Mouse (Mus musculus) heart, adult 2 months (tissue): Measurements from ENCODE around the gene Zmynd8. TPM values are rescaled to one million over a fixed set of nuclear protein-coding genes. Genes with fewer than 3 reads are reported as not detected.

Experiments
- DNase-seq, 2 experiments: peaks; one replicate each; pipeline ENCODE4 v3.0.0; 2021
- H3K27ac ChIP-seq: fragments of 200-600 bp; 2 replicates; pipeline ENCODE4 v1.8.1; 2022
- H3K27me3 ChIP-seq: fragments of 200-500 bp; 2 replicates; pipeline ENCODE4 v1.6.1; 2012; ENCODE audit warnings: mild to moderate bottlenecking, low read length, inconsistent platforms, mixed read lengths; ENCODE audit not compliant: control insufficient read depth, insufficient read depth
- H3K36me3 ChIP-seq: fragments of 200-500 bp; 2 replicates; pipeline ENCODE4 v1.6.1; 2012; ENCODE audit warnings: low read length, inconsistent platforms; ENCODE audit not compliant: control insufficient read depth, insufficient read depth
- H3K4me1 ChIP-seq: fragments of 200-500 bp; 2 replicates; pipeline ENCODE4 v1.6.1; 2011; ENCODE audit warnings: low read length; ENCODE audit not compliant: control insufficient read depth, insufficient read depth
- H3K4me3 ChIP-seq: fragments of 200-600 bp; 2 replicates; pipeline ENCODE4 v1.8.1; 2022
- H3K79me2 ChIP-seq: fragments of 200-500 bp; replicated peaks from 2 replicates; pipeline ENCODE4 v1.6.1; 2012; ENCODE audit warnings: mild to moderate bottlenecking, inconsistent platforms, low read length, moderate library complexity, mixed read lengths; ENCODE audit not compliant: control insufficient read depth, insufficient read depth
- H3K9ac ChIP-seq: fragments of 200-500 bp; 2 replicates; pipeline ENCODE4 v1.6.1; 2012; ENCODE audit warnings: low read depth, mild to moderate bottlenecking, control low read depth, inconsistent platforms, low read length, mixed read lengths
- CTCF ChIP-seq: fragments of 200-600 bp; IDR thresholded peaks from 2 replicates; pipeline ENCODE4 v1.8.1; 2022; ENCODE audit warnings: antibody characterized with exemption, mild to moderate bottlenecking, moderate library complexity
- EP300 ChIP-seq: fragments of 200-500 bp; IDR thresholded peaks from 2 replicates; pipeline ENCODE4 v1.6.1; 2011; ENCODE audit warnings: low read depth, low read length, control low read depth; ENCODE audit not compliant: insufficient read depth
- POLR2A ChIP-seq: fragments of 200-500 bp; IDR thresholded peaks from 2 replicates; pipeline ENCODE4 v1.6.1; 2011; ENCODE audit warnings: mild to moderate bottlenecking, low read depth, low read length, control low read depth; ENCODE audit not compliant: insufficient read depth
- WGBS: fragments of 180-500 bp; shearing (Covaris S2); methylation state at CpG from one replicate; pipeline ENCODE4 v1.1.7; 2018; 5-methylcytosine and 5-hydroxymethylcytosine counted together
- intact Hi-C: fragments of 180-260 bp; cut with DNase I; formaldehyde crosslinking; loops from one replicate; pipeline ENCODE4 v1.15.1; 2025
- polyA plus RNA-seq: library from polyadenylated mRNA; depleted of rRNA; stranded (reverse); fragments of >200 nt; gene quantifications from 2 replicates; pipeline ENCODE4 v1.2.3, GENCODE M21; 2012
- total RNA-seq, 2 experiments: library from RNA; stranded (reverse); gene quantifications; 2 replicates each; pipeline ENCODE4 v1.2.3; 2021

Gene Zmynd8
- total and polyA plus RNA-seq, 3 experiments, result 20.4 to 47.2 (median 44.4) TPM

DNA sequence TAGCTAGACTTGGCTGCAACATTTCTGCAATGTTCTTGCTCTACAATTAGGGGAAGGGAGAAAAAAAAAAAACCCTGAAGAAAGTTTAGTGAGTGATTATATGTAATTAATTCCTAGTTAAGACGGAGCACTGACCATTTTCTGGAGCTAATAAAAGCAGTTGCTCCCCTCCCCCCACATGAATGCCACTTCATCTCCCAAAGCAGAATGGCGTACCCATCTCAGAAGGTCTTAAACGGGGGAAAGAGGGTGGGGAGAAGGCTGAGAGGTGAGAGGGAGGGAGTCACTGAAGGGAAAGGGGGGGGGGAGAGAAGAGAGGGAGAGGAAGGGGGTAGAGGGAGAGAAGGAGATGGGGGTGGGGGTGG lies 17.6 kb downstream of the Zmynd8 start:
- peak overlapping the region; percentile 73 for H3K27ac ChIP-seq
- DNase-seq, result no peak
- peaks cover 4% of the 10 kb centered on the region; the same call in 1 of the 2 replicates for H3K79me2 ChIP-seq
- WGBS, result 15% methylated on average over 3 of the region's 3 CpGs
- peaks cover 66% of the 10 kb centered on the region for H3K4me1 ChIP-seq
- intact Hi-C loops, result no loop called here
- H3K27me3 ChIP-seq, result no peaks in the 10 kb centered on the region
- H3K4me3 ChIP-seq, result no peak overlapping the region
- TF ChIP-seq POLR2A (no peak), CTCF (no peak), EP300 (no peak)
- no peak overlapping the region for H3K9ac ChIP-seq
- H3K36me3 ChIP-seq, result peaks cover 42% of the 10 kb centered on the region

DNA sequence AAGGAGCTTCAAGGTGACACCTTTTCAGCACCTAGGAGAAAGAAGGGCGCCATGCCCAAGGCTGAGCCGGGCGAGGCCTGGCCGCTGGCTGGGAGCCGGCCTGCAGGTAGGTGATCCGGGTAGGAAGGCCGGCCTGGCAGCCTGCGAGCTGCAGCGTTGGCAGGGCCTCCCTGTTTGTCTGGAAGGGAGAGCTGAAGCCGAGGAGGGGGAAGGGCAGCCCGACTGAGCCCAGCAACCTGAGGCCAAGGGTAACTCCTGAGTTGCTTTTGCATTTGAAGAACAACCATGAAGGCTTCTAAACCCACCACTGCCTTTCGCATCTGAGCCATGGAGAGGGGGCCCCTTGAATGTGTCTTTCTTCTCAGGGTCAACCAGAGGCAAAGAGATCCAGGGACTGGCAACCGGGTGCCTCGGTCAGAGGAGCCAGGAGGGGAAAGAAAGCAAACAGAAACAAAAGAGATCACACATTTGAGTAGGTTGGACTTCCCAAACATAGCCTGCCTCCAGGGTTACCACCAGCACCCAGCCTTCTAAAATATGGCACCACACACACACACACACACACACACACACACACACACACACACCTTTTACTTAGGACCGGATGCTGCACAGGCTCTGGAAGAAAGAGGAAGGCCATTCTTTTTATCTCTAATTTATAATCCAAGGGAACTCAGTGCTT lies 18.2 kb downstream of the Zmynd8 start:
- Histone ChIP-seq H3K79me2 (peaks cover 4% of the 10 kb centered on the region; the same call in 1 of the 2 replicates), H3K27me3 (no peaks in the 10 kb centered on the region)

DNA sequence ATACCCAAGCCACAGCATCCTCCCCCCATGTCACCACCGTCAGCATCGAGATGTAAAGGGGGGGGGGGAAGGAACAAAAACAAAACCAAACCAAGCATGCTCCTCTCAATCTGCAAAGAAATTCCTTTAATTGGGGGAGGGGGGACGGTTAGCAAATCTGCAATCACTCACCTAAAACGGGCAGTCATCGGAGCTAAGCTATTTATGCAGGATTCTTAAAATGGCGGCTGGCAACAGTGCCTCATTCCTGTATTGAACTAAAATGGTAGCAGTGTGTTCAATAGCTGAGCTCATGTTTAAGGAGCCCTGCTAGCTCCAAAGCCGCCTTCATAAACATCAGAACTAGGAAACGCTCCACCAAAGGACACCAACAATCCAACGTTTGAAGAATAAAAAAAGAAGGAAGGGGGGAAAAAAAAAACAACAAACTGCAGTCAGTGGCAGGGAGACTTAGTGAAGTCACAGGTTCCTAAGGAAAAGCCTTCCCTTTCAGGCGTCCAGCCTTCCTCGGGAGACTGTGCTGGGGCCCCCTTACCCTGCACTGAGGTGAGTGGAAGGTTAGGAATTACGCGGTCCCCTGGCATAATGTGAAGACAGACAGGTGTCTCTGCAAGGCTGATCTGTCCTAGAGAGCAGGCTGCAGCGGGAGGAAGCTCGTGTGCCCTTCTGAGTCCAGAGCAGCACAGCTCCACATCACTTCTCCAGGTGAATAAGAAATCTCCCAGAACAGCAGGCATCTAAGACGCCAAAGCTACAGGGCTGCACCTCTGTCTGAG lies 19.2 kb downstream of the Zmynd8 start:
- no peak for DNase-seq
- intact Hi-C loops, result no loop called here
- peak overlapping the region; percentile 39 for H3K9ac ChIP-seq
- peaks cover 51% of the 10 kb centered on the region for H3K36me3 ChIP-seq
- no peak overlapping the region for H3K4me3 ChIP-seq
- TF ChIP-seq EP300 (no peak), CTCF (no peak), POLR2A (no peak)
- peaks cover 4% of the 10 kb centered on the region; the same call in 1 of the 2 replicates for H3K79me2 ChIP-seq
- H3K27me3 ChIP-seq, result no peaks in the 10 kb centered on the region
- WGBS, result 26% methylated on average over 16 of the region's 16 CpGs
- H3K27ac ChIP-seq, result peak overlapping the region; percentile 73
- peaks cover 62% of the 10 kb centered on the region for H3K4me1 ChIP-seq

More for the DNA sequence above, 18.2 kb downstream of the Zmynd8 start:
- WGBS, result 17% methylated on average over 15 of the region's 15 CpGs
- Histone ChIP-seq H3K27ac (peak overlapping the region; percentile 73), H3K4me3 (no peak overlapping the region), H3K9ac (peak overlapping the region; percentile 42), H3K36me3 (peaks cover 47% of the 10 kb centered on the region), H3K4me1 (peaks cover 62% of the 10 kb centered on the region)
- intact Hi-C loops, result no loop called here
- TF ChIP-seq CTCF (no peak), EP300 (peak; percentile 31; the same call in 1 of the 2 replicates), POLR2A (0 out of 2 replicates have a peak, but pooled peaks have one; percentile 14)
- DNase-seq, result peak; percentile 82 to 88

DNA sequence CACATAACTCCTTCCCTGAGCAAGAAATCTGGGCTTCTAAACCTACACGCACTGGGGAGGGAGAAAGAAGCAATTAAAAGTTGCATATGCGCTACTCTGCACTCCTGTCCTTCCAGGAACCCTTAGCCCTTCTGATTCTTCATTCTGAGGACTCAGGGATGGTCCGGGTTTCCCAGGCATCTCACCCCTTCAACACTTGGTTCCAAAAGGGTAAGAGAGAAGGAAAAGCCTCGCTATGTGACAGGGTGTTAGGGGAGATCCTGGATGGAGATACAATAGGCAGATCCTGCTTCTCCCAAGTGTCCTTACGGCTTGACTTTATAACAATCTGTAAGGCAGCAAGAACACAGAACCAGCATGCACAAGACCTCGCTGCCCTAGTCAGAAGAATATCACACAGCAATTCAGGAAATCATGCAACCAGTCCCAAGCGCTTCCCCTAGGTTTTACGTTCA lies 19.9 kb downstream of the Zmynd8 start:
- TF ChIP-seq EP300, result no peak
- Histone ChIP-seq H3K4me1 (peaks cover 64% of the 10 kb centered on the region), H3K4me3 (no peak overlapping the region; the same call in 1 of the 2 replicates), H3K9ac (peak overlapping the region; percentile 6), H3K36me3 (peaks cover 52% of the 10 kb centered on the region), H3K79me2 (peaks cover 4% of the 10 kb centered on the region; the same call in 1 of the 2 replicates), H3K27ac (peak overlapping the region; percentile 73), H3K27me3 (no peaks in the 10 kb centered on the region)
- 44% methylated on average over 8 of the region's 8 CpGs for WGBS
- intact Hi-C loops, result no loop called here
- no peak for DNase-seq

DNA sequence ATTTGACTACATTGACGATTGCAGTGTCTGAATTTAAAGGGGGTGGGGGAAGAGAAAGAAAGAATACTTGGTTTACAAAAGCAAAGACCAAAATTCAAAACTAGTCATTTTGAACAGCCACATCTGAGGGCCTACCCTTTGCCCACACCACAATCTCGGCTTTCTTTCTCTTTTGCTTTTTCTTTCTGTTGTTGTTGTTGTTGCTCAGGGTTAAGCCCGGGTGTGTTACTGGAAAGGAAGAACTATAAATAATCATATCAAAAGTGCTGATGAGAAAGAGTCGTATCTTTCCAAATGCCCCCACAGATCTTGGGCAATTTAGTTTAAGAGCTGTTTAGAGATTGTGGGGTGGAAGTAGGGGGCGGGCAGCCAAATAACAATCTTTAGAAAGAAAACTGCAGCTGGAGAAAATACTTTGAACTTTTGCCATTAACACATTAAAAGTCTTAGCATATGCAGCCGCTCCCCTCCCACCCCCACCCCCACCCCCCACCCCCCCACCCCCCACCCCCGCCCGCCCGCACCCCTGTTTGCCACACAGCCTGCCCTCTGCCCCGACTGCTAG lies 20.7 kb downstream of the Zmynd8 start:
- peaks cover 4% of the 10 kb centered on the region; the same call in 1 of the 2 replicates for H3K79me2 ChIP-seq
- H3K27me3 ChIP-seq, result no peaks in the 10 kb centered on the region
- 23% methylated on average over 10 of the region's 10 CpGs for WGBS
- DNase-seq, result no peak
- no peak overlapping the region for H3K9ac ChIP-seq
- no peak overlapping the region for H3K4me3 ChIP-seq
- TF ChIP-seq POLR2A, result 0 out of 2 replicates have a peak, but pooled peaks have one; percentile 5
- TF ChIP-seq EP300, result no peak
- no peak for TF ChIP-seq CTCF
- peaks cover 67% of the 10 kb centered on the region for H3K4me1 ChIP-seq
- intact Hi-C loops, result no loop called here
- peak overlapping the region; percentile 98 for H3K27ac ChIP-seq
- H3K36me3 ChIP-seq, result peaks cover 52% of the 10 kb centered on the region

DNA sequence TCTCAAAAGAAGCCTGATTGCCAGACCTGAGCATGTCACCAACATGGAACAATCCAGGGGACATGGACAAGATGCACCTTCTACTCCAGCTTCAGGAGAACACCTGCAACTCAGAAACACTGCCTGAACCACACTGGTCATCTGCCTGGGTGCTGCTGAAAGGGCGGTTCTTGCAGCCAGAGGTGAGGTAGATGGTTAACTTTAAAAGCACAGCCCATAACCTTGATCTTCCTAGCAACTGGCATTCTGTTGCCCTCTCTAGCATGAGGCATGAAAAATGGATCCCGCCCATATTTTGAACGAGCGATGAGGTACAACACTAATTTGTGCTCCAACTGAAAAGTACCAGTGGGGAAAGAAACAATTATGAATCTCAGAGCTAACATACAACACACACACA lies 21.6 kb downstream of the Zmynd8 start:
- Histone ChIP-seq H3K27me3 (no peaks in the 10 kb centered on the region), H3K9ac (no peak overlapping the region; the same call in 1 of the 2 replicates), H3K4me3 (no peak overlapping the region), H3K36me3 (peaks cover 48% of the 10 kb centered on the region), H3K79me2 (peaks cover 4% of the 10 kb centered on the region; the same call in 1 of the 2 replicates), H3K27ac (peak overlapping the region; percentile 98), H3K4me1 (peaks cover 63% of the 10 kb centered on the region)
- intact Hi-C loops, result no loop called here
- 85% methylated on average over 4 of the region's 4 CpGs for WGBS
- no peak for DNase-seq
- TF ChIP-seq CTCF, result no peak
- TF ChIP-seq POLR2A, result no peak
- TF ChIP-seq EP300, result no peak
